Mouse (Mus musculus): Measurements from ENCODE around the gene Olfr172.
A peak's percentile ranks its signal among the peaks of the same experiment; 100 is the strongest.

The Olfr172 gene

GRCm38 (mm10) chr16:58763076-58763475 lies at the start of gene Olfr172:
Gene Olfr172, minus strand, starts transcription at chr16:58763176.
- no peak for DNase-seq (ENCODE audit: low spot score in 2 of 2)

- DNase-seq (ENCODE audit: low spot score in 2 of 2): no peak
These were observed 37.2 kb upstream of the Olfr172 start, which contains the start of gene Olfr173 for GRCm38 (mm10) chr16:58800168-58800567. Gene Olfr173, minus strand, starts transcription at chr16:58800268.

- no peak for DNase-seq (ENCODE audit: low spot score in 2 of 2)
These were observed 6.8 kb downstream of the Olfr172 start for GRCm38 (mm10) chr16:58756191-58756590.

- DNase-seq (ENCODE audit: low spot score in 2 of 2): no peak
These were observed 11.7 kb downstream of the Olfr172 start for GRCm38 (mm10) chr16:58751314-58751713.

GRCm38 (mm10) chr16:58746715-58747114 lies 16.3 kb downstream of the Olfr172 start:
- no peak for DNase-seq (ENCODE audit: low spot score in 2 of 2)

GRCm38 (mm10) chr16:58740751-58741150 lies 22.2 kb downstream of the Olfr172 start:
- no peak for DNase-seq (ENCODE audit: low spot score in 2 of 2)

GRCm38 (mm10) chr16:58738800-58739199 lies 24.2 kb downstream of the Olfr172 start:
- no peak for DNase-seq (ENCODE audit: low spot score in 2 of 2)

GRCm38 (mm10) chr16:58738205-58738604 lies 24.8 kb downstream of the Olfr172 start:
- no peak for DNase-seq (ENCODE audit: low spot score in 2 of 2)

GRCm38 (mm10) chr16:58728176-58728671 lies 34.8 kb downstream of the Olfr172 start:
- no peak for DNase-seq (ENCODE audit: low spot score in 2 of 2)

GRCm38 (mm10) chr16:58727477-58728131 lies 35.4 kb downstream of the Olfr172 start, which contains the start of gene Cldnd1:
Gene Cldnd1, plus strand, starts transcription at chr16:58727910.
- DNase-seq (ENCODE audit: low spot score in 2 of 2): peak; percentile 91 to 93

- no peak for DNase-seq (ENCODE audit: low spot score in 2 of 2)
These were observed 36.1 kb downstream of the Olfr172 start for GRCm38 (mm10) chr16:58726680-58727476.

- no peak for DNase-seq (ENCODE audit: low spot score in 2 of 2)
These were observed 40.7 kb downstream of the Olfr172 start for GRCm38 (mm10) chr16:58722292-58722691.

GRCm38 (mm10) chr16:58718666-58719120 lies 44.3 kb downstream of the Olfr172 start, which contains the start of gene Gpr15:
Gene Gpr15, minus strand, starts transcription at chr16:58719070.
- no peak for DNase-seq (ENCODE audit: low spot score in 2 of 2)

- no peak for DNase-seq (ENCODE audit: low spot score in 2 of 2)
These were observed 48.0 kb downstream of the Olfr172 start for GRCm38 (mm10) chr16:58715018-58715417.

- no peak for DNase-seq (ENCODE audit: low spot score in 2 of 2)
These were observed 49.8 kb downstream of the Olfr172 start for GRCm38 (mm10) chr16:58713128-58713527.

- DNase-seq (ENCODE audit: low spot score in 2 of 2): no peak
These were observed 50.8 kb downstream of the Olfr172 start for GRCm38 (mm10) chr16:58712221-58712620.

Data from thymus, postnatal 10 days (tissue).